Mouse (Mus musculus) frontal cortex, adult (tissue): ENCODE measurements around the gene Stab2.

Experiments
- ATAC-seq: cut with Nextera tagmentation; 2 replicates; pipeline ENCODE4 v1.9.2; 2017; ENCODE audit warnings: mild to moderate bottlenecking, moderate library complexity, mixed read lengths; ENCODE audit not compliant: low TSS enrichment

Stab2 gene

GRCm38 (mm10) chr10:87007385-87008214 is at the start of gene Stab2:
Gene Stab2 (minus strand): TSS chr10:87008025.
- ATAC-seq, result peak; percentile 76

DNA sequence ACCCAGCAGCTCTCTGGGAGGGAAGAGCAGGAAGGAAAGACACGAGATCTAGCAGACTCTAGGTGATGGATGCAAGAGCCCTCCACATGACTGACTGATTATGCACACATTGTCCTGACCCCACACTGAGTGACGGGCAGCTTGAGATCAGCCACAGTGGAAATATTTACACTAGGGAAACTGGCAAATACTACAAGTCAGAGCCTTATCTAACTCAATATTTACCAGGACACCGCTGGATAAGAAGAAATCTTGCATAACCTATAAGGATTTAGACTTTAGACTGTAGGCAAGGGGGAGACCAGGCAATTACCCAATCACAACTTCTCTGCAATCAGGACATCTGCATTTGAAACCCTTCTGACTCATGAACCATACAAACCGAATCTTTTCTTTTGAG is 43.9 kb upstream of the Stab2 start:
- no peak for ATAC-seq

- no peak for ATAC-seq
These were observed 41.4 kb upstream of the Stab2 start for GRCm38 (mm10) chr10:87049179-87049578.

DNA sequence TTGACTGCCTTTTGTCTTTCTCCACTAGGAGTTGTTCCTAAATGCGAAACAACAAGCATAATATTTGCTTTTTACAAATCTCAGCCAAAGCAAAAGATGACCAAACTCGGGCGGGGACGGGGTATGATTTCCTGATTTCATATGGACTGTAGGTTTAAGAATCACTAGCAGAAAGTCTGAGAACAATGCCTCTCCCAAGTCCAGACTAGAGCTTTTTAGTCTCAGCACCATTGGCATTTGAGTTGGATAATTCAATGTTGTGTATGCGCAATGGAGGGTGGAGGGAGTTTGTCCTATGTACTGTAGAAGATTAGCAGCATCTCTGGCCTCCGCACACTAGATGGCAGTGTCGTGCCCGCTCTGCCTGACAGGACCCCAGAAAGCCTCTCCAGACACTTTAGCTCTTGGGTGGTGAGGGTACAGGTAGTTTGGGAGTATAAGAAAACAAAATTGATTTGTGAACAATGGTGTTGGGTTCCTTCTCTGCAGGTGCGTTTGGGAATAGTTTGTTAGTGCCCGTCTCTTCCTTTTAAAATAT is 39.2 kb upstream of the Stab2 start:
- no peak for ATAC-seq

DNA sequence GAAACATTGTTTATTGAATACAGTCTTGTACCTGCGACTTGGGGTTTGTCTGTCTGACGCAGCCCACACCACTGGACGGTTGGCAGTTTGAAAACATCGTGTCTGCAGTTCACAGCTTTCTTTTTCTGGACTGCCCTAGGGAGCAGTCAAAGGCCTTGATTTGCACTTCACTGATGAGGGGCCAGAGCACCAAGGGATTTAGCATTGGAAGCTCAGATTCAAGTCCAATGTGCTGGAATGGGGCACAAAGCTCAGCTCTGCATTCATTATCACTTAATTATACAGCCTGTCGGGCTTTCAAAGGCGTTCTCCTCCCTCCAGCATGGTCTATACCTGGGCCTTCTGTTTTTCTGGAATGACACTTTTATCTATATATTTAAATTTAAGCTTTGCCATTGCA is 38.6 kb upstream of the Stab2 start:
- ATAC-seq, result no peak

DNA sequence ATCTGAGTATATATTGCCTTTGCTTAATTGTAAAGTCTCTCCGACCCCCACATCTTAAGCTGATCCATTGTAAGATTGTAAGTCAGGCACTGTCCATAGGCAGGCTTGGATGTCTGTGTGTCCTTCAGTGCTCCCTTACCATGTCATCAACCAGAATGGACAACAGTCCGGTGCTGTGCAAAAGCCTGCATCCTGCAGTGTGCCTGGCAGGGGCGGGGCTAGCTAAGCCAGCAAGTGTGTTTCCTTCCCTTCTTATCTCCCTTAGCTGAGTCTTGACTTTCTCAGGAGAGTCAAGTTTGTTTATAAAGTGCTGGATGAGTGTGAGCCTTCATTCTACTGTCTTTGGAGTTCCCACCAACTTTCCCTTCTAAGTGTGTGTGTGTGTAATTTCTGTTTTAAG is 37.4 kb upstream of the Stab2 start:
- no peak for ATAC-seq

DNA sequence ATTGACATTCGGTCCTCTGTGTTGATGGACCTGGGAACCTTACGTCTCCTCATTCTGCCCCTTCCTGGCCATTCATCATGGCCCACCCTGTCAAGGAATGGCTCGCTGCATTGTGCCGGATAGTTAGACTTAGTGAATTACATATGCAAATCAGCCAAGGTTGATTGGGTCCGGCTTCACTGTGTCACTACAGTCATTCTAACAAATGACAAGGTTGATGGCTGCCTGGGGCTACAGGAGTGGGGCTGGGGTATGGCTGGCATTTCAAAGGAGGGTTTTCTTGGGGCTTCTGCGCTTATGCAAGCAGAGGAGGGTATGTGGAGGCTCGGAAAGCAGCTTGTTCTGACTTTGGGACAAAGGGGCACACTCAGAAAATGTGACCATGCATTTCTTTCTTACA is 33.4 kb upstream of the Stab2 start:
- no peak for ATAC-seq

GRCm38 (mm10) chr10:87039800-87040199 is 32.0 kb upstream of the Stab2 start:
- no peak for ATAC-seq

- no peak for ATAC-seq
These were observed 31.5 kb upstream of the Stab2 start for GRCm38 (mm10) chr10:87039340-87039739.

DNA sequence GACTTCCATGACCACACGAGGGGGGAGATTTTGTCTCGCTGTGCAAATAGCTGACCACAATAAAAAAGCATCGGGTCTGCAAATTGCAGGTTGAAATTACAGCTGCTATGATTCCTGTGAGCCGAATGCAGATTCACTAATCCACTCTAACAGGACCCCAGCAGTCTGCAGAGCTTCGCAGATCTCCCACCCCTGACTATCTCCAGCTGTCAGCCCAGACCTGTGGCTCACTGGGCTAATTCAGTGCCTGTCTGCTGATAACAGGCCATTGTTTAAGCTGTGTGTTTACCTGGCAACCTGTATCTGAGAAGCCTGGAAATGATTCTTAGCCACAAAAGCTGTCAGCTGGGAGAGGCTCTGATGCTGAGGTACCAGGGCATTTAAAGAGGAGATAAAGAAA is 29.2 kb upstream of the Stab2 start:
- ATAC-seq, result no peak

DNA sequence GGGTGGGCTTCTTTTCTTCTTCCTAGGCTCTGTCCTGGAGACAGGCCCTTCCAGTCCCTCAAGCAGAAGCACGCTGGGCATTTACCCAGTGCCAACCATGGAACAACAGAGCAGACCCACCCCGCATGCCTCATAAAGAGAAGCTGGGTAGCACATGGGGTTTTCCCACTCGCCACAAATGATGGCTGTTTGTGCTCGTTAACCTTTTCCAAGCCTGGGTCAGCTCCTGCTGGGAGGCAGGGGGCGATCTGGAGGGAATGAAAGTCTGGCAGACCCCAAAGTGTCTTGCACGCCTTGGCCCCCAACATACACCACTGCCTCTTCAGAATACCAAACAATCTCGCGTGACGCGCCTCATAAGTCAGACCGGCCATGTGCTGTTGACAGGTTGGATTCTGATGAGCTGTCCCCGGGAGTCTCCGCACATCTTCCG is 28.5 kb upstream of the Stab2 start:
- no peak for ATAC-seq

DNA sequence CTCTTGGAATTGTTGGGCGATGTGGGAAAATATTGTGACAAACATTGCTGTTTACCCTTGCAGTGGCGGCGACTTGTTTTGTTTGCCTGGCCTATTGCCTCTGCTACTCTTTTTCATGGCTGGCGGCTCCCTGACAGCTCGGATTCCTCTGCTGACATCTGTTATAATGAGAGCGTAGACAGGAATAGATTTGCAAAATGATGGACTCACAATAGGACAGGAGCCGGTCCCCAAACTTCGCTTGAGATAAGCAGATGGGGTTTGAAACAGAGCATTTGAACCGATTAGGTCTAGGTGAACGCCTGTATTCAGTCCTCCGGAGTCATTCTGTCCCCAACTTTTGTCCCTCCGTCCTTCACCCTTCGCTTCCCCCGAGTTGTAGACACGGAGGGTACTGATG is 28.0 kb upstream of the Stab2 start:
- ATAC-seq, result no peak

- ATAC-seq, result no peak
These were observed 24.9 kb upstream of the Stab2 start for GRCm38 (mm10) chr10:87032768-87033167.

GRCm38 (mm10) chr10:87024884-87025283 is 17.1 kb upstream of the Stab2 start:
- ATAC-seq, result peak; percentile 83

- ATAC-seq, result peak; percentile 79
These were observed 12.9 kb upstream of the Stab2 start for GRCm38 (mm10) chr10:87020711-87021110.

- ATAC-seq, result no peak
These were observed 11.1 kb upstream of the Stab2 start for GRCm38 (mm10) chr10:87018876-87019275.

DNA sequence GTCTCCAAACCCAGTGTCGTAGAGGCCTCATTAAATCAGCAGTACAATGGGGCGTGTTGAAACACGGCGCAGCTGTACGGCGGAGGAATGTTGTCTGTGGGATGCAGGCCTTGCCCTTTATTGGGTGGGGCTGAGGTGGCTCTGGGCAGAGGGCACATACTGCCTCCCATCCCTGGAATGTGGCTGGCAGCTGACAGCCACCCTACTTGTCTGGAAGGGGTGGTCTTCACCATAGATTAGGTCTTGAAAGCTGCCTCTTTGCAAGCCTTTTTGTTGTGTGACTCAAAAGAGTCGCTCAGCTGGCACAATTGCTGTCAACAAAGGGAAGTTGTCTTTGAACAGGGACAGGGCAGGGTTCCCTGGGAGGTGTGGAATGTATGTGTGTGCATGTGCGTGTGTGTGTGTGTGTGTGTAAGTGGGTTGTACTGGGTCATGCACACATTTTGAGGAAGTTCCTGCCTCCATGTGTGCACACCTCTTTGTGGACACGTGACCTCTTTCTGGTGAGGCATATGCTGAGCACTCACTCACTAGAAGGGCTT is 8.4 kb upstream of the Stab2 start:
- ATAC-seq, result no peak

GRCm38 (mm10) chr10:87015403-87015802 is 7.6 kb upstream of the Stab2 start:
- ATAC-seq, result no peak

DNA sequence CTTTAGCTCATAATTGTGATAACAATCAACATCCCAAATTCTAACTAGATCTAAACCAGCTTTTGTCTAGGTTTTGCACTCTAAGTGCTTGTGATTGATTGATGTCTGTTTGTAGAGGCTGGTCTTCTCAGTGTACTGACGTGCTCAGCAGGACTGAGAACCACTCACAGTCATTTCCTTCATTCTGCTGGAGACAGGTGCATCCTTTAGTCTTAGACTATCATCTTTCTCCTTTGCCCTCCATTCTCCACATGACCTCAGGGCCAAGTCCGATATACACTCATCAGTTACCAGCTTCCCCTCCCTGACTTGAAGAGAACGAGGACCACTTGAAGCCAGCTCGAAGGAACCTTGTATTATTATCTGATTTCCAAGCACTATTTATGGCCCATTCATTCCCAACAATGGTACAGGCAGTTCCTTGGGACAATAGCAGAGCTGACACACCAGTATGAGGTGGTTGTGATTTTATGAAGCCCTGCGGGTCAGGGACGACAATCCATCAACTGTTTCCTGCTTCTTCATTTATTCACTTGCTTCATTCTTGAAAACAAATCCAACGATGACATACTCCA is 6.7 kb upstream of the Stab2 start:
- ATAC-seq, result no peak

DNA sequence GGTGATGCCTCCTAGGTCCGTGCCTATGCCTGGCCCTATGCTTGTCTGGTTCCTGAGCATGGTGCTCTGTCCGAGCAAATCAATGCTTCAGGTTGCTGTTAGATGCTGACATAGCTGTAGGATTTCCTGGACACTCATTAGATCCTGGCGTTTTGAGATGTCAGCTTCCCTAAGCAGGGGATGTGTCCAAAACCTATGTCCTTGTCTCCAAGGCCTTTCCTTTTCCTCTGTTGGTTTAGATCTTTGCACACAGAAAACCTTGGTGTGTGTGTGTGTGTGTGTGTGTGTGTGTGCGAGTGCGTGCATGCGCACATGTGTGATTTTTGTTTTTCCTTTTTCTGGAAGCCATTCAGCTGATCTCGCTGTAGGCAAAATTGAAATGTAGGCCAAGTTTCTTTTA is 4.3 kb upstream of the Stab2 start:
- ATAC-seq, result no peak

- peak; percentile 72 for ATAC-seq
These were observed 332 bp upstream of the Stab2 start for GRCm38 (mm10) chr10:87008215-87008499.

DNA sequence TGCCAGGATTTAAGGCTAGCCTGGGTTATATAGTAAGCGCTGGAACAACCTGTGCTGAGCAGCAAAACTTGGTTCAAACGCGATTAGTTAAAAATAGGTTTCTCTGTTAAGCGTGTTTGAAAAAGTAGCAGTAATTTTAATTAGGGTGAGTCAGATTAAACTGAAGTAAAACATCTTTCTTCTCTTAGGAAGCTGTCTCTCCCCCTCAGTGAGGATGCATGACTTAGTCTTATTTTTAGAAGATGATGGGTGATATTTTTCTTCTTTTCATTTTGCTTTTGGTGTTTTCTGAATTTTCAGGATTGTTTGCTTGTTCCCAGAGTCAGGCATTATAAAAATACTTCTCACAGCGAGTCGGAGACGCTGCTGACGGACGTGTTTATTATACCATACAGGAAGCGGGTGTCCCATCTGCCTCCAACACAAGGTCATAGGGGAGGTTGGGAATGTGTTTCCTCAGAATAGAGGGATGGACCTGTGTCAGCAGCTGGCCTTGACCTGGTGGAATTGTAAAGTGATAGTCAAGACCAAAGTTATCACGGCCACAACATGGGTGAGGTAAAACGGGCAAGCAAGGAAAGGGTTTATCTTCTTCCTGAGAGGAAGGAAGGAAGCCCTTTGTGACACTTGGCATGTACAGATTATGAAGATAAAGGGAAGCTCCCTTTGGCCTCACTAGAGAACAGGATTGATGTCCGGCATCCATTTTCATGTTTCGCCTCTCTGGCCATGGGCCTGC is 15.4 kb downstream of the Stab2 start:
- peak; percentile 81 for ATAC-seq

DNA sequence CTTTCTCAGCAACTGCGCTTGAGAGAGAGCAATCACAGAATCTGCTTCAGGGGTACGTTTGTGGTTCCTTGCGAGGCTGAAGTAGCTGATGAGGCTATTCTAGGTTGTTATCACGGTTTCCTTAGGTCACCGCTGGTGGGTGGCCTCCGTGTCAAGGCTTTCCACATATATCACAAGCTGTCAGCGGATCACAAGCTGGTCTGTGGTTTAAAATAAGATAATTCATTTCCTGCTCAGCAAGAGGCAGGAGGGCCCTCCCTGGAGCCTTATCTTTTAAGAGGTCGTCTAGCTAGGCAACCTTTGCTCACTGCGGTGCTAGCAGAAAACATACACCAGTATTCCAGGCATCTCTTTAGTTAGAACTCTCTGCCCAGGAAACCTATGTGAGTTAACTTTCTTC is 17.2 kb downstream of the Stab2 start:
- ATAC-seq, result no peak
